Mouse (Mus musculus): ENCODE data around the gene Pgbd5.

DNA sequence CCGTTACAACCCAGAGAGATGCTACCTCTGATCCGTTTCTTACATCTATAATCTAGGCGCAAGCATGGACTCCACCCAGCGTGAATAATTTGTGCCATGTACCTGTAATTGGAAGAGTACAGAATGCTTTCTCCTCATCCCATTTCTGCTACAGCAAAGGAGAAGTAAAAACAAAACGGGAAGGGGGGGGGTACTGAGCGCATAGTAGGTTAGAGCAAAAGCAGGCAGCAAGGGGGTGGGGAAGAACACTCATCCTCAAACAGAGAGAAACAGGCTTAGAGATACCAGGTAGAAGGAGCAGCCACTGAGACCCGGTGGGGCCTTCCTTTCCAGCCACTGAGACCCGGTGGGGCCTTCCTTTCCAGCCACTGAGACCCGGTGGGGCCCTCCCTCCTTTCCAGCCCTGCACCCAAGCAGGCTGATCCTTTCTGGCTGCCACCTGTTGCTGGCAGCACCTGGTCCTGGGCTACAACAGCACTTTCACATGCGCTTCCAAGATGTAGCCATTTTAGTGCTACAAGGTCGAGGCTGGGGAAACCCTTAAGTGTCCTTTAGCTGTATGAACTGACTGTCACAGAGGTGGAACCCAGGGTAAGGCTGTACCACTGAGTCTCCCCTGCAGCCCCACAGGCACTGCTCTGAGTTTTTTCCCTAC, 77.6 kb downstream of the Pgbd5 start:
- TF ChIP-seq CTCF (conservative IDR thresholded peaks at IDR 0.05 in 1 of 2, IDR thresholded peaks at IDR 0.05 in 1 of 2; ENCODE audit: low read depth in 2 of 2, low read length in 2 of 2) (no peak), ETS1 (conservative IDR thresholded peaks at IDR 0.05; ENCODE audit: low read depth, low read length) (no peak; the same call in 1 of the 2 replicates), POLR2A (IDR thresholded peaks at IDR 0.05; ENCODE audit: low read depth, low read length) (no peak), EP300 (IDR thresholded peaks at IDR 0.05; ENCODE audit: low read length) (no peak), POLR2AphosphoS2 (IDR thresholded peaks at IDR 0.05; ENCODE audit: low read depth, low read length) (no peak), USF1 (IDR thresholded peaks at IDR 0.05; ENCODE audit: low read depth, low read length) (no peak), TBP (conservative IDR thresholded peaks at IDR 0.05; ENCODE audit: low read depth, low read length) (no peak)

Data from CH12.LX (cell line).